Mouse (Mus musculus): ENCODE measurements around the gene Zfp207. TPM values are rescaled to one million over a fixed set of nuclear protein-coding genes. Genes with fewer than 3 reads are reported as not detected.
"Not testable (repeated sequence)": the region's sequence is repeated elsewhere in the genome, so short reads cannot be mapped to it uniquely, and the experiment has no call there.

The Zfp207 gene
- total RNA-seq (2021): 100 to 1,000 TPM; 152 to 164 TPM
- long read RNA-seq, transcript Zfp207-202 (12 exons, 1,562 nt): major isoform, 49 of 85 reads
- long read RNA-seq, partial matches to known transcripts: 3 of 85 reads
- long read RNA-seq, other reads (novel, unspliced or antisense): 28 of 85 reads

DNA sequence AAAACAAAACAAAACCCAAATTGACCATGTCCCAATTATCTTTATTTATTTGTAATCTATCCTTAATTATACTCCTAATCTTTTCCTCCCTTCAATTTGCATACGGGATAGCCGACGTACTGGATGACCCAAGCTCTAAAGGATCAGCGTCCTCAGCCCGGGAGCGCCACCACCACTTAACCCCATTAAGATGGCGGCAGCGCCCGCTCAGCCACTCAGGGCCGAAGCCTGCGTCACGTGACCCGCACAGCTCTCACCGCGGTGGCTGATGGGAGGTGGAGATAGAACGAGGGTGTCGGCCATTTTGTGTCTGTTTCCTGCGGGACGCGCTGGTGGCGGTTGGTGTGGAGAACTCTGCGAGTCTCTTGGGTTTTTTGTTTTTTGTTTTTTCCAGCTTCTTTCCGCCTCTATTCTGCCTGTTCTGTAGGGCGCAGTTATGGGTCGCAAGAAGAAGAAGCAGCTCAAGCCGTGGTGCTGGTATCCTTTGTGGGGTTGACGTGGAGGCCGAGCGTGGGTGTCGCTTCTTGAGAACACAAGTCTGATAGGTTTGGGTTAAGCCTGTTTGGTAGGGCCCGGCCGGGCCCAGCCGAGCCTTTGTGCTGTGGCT lies at the start of gene Zfp207:
Gene Zfp207, plus strand, starts transcription at position 261 of the 607 bp plus-strand sequence.
- peak; percentile 97 to 99 for DNase-seq (ENCODE audit: low spot score in 2 of 2)

DNA sequence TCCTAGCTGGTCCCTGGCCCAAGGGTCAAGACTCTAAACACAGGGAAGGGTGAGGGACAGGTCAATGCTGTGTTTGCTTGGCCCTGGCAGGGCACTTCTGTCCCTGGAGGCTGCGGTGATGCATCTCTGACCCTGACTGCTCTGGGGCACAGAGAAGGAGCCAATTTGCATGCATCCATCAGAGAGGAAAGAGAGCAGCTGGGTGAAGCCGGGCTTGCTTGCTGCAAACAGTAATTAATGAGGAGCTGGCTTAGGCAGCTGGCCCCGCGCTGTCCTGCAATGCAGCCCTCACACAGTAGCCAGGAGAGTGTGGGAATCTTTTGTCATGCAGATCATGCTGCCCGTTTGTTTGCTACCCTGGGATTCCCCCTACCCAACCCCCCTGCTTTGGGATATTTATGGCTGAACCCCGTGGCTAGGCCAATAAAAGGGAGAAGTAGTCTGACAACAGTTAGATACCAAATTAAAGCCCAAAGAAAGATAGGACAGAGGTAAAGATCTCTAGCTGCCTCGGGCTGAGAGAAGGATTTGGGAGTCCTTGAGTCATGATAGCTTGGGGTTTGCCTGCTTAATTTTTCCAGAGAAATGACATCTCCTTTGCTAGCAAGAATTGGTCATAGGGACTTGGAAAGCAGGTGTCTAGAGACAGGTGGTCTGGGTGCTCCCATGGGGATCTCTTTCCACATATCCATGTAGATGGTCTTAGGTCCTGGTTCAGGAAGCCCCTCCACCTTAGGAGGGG lies 47.3 kb upstream of the Zfp207 start:
- DNase-seq (ENCODE audit: low spot score in 2 of 2): no peak

DNA sequence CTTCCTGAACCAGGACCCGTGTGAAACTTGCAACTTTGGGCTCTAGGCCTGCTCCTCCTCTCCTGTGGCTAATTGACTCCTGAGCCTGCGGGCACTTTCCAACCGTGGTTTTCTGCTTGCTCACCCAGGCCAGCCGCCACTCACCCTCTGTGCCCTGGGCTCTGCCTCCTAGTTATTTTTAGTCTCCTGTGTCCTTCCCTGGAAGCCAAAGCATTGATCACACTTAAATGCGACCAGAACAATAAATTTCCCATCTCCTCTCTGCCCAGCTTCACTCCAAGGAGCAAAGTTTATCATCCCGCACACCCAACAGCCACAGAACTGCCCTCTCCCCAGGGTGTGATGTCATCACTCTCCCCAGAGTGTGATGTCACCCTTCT lies 46.7 kb upstream of the Zfp207 start:
- DNase-seq (ENCODE audit: low spot score in 2 of 2): no peak

DNA sequence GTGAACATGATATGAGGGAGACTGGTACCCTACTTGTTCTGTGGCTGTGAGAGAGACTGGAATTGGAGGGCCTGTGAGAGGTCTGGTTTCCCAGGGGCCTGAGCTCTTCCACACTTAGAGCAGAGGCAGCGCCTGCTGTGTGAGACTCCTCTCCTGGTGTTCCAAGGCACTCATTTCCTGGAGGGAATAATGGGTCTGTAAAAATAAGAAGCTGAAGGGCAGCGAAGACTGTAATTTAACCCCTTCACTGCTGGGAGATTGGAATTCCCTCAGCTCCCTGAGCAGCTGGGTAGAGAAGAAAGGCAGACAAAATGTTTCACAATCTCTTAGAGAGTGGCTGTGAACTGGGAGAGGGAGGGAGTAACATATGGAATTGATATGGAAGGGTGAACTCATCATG lies 40.6 kb upstream of the Zfp207 start:
- no peak for DNase-seq (ENCODE audit: low spot score in 2 of 2)

DNA sequence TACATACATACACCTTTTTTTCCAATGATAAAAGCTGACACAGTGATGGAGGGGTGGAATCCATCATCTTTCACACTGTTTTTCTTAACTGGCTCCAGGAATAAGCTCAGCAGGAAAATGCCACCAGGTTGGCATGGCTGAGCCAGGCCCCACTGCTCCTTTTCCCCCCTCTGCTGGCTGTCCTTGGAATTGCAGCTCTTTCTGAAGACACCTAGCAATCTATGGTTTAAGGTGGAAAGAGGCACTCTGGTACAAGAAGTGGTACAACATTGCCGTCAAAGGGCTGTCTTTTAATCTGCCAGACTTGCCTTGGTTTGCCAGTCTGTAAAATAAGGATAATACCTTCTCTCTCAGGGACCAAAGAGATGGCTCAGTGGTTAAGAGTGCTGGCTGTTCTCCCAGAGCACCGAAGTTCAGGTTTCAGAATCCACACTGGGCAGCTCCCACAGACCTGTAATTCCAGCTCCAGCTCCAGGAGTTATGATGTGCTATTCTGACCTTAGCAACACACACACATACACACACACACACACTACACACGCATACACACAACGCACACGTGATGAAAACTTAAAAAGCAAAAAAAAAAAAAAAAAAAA lies 31.1 kb upstream of the Zfp207 start:
- DNase-seq (ENCODE audit: low spot score in 2 of 2): peak; percentile 91 to 93

DNA sequence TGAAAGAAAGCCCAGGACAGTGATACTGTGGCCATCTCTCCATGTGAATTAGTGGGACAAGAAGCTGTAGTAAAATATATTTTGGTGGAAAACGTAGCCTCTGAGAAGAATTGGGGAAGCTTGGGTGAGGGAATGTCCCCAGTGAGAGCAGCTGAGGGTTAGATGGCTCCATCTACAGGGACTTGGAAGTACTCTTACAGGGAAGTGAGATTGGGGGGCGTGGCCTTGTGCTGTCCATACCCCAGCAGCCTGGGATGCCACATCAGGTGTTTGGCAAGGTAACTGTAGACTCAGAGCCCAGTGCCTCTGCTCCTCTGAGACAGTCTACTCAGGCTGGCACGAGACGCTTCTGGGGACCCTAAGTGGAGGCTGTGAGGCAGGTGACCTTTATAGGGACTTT lies 28.2 kb upstream of the Zfp207 start:
- peak in 1 of 2 experiments; percentile 22 for DNase-seq (ENCODE audit: low spot score in 2 of 2)

DNA sequence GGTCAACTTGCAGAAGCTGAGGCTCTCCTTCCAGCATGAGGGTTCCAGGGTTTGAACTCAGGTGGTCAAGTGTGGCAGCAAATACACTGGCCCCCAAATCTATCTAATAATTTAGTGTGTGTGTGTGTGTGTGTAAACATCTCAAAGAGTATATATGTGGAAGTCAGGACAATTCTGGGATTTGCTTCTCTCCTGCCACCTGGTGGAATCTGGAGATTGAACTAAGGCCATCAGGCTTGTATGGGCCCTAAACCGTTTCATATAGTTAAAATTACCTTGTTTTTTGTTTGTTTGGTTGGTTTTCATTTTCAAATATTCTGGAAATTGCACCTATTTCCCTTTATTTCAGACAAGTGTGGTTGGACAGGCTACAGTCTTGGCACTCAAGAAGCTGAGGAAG lies 14.1 kb upstream of the Zfp207 start:
- no peak for DNase-seq (ENCODE audit: low spot score in 2 of 2)

DNA sequence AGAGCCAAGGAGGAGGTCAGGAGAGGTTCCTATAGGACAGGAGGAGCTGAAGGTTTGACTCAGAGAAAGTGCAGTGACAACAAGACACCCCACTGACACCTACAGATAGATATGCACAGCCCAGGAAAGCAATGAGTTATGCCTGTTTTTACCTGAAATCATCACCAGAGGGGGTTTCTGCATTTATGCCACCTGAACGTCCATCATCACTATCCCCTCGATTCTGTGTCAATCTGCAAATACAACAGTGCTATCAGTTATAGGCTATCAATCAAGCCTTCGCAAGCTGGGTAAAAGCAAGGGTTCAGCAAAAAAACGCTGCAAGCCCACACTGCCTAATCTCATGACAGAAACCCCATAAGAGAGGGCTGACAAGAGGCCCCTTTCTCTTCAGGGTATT lies 6.4 kb upstream of the Zfp207 start:
- DNase-seq (ENCODE audit: low spot score in 2 of 2): no peak

DNA sequence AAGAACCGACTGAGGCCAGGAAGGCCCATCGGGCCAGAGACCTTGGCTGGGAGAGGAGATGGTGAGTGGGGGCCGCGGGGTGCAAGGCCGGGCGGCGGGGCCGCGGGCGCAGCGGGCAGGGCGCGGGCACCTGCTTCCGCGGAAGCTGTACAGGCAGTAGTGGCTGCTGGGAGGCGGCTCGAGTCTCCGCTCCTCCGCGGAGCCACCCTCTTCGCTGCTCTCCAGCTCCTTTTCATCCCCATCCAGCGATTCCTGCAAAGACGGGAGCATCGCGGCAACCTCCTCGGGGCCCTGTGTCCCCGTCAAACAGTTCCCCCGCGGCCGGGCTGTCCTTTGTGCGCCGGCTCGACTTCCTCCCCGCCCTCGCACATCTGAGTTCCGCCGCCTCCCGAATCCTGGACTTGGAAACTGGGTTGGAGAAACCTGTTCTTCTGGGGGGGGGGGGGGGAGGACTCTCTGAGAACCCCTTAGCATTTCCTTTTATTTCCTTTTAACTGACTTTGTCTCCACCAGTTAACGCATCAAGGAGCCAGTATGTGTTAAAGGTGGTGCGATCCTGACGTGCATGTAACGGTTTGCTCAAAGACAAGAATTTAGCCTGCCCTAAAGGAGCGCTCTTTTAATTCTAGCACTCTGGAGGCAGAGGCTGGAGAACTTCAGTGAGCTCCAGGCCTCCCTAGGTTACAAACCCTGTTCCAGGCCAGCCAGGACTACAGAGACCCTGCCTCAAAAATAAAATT lies 5.2 kb upstream of the Zfp207 start, which contains the start of gene 5730455P16Rik:
Gene 5730455P16Rik, minus strand, starts transcription at position 323 of the 740 bp plus-strand sequence.
- peak; percentile 89 to 91 for DNase-seq (ENCODE audit: low spot score in 2 of 2)

DNA sequence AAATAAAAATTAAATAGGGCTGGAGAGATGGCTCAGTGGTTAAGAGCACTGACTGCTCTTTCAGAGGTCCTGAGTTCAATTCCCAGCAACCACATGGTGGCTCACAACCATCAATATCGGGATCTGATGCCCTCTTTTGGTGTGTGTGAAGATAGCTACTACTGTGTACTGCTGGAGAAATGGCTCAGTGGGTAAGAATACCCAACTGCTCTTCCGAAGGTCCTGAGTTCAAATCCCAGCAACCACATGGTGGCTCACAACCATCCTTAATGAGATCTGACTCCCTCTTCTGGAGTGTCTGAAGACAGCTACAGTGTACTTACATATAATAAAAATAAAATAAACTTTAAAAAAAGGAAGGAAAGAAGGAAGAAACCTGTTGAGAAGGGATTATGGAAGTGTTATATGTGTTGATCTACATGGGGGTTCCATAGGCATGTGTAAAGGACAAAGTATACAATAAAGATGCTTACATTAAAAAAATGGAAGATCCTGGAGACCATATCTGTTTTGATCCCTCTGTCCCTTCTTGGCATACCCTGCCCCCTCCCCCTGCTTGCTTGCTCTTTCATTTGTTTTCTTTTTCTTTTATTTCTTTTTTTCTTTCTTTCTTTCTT lies 4.5 kb upstream of the Zfp207 start:
- DNase-seq (ENCODE audit: low spot score in 2 of 2): not testable (repeated sequence)

DNA sequence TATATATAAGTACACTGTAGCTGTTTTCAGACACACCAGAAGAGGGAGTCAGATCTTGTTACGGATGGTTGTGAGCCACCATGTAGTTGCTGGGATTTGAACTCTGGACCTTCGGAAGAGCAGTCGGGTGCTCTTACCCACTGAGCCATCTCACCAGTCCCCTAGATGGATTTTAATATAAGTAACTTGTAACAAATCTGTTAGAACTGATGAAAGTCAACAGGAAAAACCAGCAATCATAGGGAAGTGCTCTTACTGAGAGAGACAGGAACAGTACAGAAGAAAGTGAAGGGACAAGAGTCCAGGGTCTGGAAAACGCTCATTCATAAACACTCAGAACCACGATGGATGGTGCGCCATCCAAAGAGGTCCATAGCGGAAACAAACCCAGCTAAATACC lies 3.9 kb upstream of the Zfp207 start:
- not testable (repeated sequence) for DNase-seq (ENCODE audit: low spot score in 2 of 2)

DNA sequence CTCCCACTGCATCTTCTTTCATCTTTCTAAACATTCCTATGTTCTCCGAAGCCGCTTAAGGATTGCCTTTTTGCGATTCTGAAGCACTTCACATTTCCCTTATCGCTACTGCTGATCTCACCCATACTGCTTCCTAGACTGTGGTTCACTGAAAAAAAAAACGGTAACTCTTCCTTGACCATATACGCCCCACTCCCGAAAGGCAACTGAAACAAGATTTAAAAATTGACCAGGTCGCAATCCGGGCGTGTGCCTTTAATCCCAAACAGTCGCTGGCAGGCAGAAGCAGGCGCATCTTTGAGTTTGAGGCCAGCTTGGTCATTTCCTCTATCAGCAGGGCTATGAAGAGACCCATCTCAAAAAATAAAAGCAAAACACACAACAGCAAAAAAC lies 457 bp upstream of the Zfp207 start:
- DNase-seq (ENCODE audit: low spot score in 2 of 2): peak; percentile 36 to 46

DNA sequence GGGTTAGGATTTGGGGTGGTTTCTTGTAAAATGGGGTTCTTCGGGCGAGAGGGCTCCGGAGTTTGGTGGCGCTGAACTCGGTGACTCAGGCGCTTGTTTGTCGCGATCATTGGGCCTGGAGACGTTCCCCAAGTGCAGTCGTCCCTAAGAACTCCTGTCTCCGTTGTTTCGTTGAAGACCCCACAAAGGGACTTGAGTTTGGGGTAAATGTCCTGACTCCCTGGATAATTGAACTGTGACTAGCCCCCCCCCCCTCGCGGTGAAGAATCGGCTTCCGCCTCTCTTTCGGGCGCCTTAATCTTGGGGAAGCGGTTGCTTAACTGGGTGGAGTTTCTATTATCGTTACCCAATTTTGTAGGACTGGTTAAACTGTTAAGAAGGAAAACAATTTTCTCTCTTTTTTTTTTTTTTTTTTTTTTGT lies 557 bp downstream of the Zfp207 start:
- no peak for DNase-seq (ENCODE audit: low spot score in 2 of 2)

DNA sequence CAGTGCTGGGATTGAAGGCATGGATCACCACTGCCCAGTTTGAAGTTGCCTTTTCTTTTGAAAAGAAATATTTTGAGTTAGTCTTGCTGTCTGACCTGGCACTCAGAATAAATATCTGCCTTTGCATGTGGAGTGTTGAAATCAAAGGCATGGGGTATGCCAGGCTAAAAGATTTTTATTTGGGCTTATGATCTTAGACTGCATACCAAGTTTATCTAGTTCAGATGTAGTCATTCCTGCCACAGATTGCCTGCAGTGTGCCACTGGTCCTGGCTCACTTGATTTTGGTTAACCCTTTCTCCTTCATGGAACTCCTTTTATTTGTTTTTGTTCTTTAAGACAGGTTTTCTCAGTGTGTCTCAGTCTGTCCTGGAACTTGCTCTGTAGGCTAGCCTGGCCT lies 1.4 kb downstream of the Zfp207 start:
- DNase-seq (ENCODE audit: low spot score in 2 of 2): no peak

DNA sequence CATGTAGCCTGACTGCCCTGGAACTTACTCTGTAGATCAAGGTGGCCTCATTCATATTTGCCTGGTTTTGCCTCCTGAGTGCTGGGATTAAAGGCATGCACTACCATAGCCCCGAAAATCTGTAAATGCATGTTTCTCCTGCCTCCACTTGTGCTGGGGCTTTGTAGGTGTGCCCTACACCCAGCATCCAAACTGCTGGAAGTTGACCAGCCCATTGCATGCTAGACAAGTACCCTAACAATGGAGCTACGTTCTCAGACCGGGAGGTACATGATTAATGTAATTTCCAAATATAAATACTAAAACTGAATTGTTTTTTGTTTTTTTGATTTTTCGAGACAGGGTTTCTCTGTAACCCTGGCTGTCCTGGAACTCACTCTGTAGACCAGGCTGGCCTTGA lies 2.0 kb downstream of the Zfp207 start:
- no peak for DNase-seq (ENCODE audit: low spot score in 2 of 2)

DNA sequence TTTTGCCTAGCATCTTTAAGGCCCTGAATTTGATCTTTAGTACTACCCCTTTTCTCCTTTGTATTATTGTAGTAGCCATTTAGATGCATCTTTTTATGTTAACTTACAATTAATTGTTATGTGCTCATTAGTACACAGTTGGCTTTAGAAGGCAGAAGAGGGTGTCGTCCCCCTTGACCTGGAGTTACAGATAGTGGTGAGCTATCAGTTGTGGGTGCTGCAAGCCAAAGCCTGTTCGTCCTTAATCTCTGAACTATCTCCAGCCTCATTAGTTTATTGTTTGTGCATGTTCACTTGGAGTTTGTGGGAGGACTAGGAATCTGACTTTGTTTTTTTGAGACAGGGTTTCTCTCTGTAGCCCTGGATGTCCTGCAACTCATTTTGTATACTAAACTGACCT lies 3.7 kb downstream of the Zfp207 start:
- DNase-seq (ENCODE audit: low spot score in 2 of 2): no peak

DNA sequence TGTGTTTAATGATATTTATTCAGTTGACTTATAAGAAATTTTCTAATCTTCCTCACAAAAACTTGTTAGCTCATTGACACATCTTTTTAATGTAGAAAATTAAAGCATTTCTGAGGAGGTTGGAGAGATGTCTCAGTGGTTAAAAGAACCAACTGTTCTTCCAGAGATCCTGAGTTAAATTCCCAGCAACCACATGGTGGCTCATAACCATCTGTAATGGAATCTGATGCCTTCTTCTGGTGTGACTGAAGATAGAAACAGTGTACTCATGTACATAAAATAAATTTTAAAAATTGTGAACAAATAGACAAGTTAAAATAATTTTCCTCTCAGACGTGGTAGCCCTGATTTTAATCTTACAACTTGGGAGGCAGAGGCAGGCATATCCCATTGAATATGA lies 6.8 kb downstream of the Zfp207 start:
- DNase-seq (ENCODE audit: low spot score in 2 of 2): no peak

DNA sequence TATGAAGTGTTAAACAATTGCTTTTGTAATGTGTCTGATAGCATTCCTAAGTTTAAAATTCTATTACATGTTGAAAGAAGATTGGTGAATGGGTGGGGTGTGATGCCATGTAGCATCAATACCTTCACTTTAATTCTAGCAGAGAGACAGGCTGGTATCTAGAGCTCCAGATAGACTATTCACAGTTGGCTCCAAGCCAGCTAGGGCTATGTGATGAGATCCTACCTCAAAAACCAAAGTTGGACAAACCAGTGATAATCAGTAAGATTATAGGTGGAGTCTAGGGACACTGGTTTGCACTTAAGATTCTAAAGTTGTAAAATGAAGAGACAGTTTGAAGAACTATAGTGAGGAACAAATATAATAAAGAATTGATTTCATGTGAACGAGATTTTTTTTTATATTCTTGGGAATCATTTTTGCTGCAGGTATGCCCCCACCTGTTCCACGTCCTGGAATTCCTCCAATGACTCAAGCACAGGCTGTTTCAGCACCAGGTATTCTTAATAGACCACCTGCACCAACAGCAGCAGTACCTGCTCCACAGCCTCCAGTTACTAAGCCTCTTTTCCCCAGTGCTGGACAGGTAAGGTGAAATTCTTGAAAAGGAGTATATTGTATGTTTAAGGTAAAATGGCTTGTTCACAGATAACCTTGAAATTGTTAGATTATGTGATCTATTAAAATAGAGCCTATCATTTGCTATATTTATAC lies 8.5 kb downstream of the Zfp207 start:
- no peak for DNase-seq (ENCODE audit: low spot score in 2 of 2)

DNA sequence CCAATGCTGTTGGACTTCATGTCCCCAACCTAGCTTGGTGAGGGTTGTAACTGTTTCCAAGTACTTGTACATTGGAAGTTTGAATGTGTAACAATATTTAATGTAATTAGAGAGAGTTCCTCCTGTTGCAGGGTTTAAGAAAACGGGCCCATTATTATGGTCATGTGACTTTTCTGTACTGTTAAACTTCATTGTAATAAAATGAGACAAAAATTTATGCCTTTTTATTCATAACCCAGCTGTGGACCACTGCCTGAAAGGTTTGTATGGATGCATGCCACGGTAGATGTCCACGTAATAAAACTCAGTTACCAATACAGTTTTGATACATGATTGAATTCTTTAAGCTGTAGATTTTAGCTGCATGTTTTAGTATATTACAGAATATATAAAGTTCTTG lies 12.9 kb downstream of the Zfp207 start:
- DNase-seq (ENCODE audit: low spot score in 2 of 2): no peak

DNA sequence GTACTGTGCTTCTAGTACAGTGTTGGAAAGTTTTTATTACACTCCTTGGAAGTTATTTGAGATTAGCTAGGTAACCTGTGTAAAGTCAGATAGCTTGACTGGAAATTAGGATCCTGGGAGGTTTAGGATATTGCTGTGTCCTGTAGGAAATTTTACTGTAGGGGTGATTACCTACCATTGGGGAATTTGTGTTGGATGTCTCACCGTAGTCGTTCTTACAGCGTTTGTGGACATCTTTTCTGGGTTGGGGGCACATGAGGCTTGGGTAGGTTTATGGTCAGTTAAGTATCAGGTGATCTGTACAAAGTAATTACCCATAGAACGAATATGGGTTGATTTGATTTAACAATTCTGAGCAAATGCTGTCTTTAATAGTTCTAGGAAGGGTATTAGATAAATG lies 13.5 kb downstream of the Zfp207 start:
- DNase-seq (ENCODE audit: low spot score in 2 of 2): no peak
